Mouse (Mus musculus): ENCODE measurements around the gene Olfm2.

Gene Olfm2

GRCm38 (mm10) chr9:20746017-20746660 is at the start of gene Olfm2:
Gene Olfm2, minus strand, starts transcription at chr9:20746349.
- peak; percentile 20 for DNase-seq (ENCODE audit: low spot score)

- DNase-seq (ENCODE audit: low spot score): peak; percentile 60
These were observed 48.1 kb upstream of the Olfm2 start for GRCm38 (mm10) chr9:20794108-20794806.

GRCm38 (mm10) chr9:20790345-20790744 is 44.2 kb upstream of the Olfm2 start:
- peak; percentile 52 for DNase-seq (ENCODE audit: low spot score)

- DNase-seq (ENCODE audit: low spot score): no peak
These were observed 43.5 kb upstream of the Olfm2 start for GRCm38 (mm10) chr9:20789651-20790050.

- no peak for DNase-seq (ENCODE audit: low spot score)
These were observed 41.8 kb upstream of the Olfm2 start for GRCm38 (mm10) chr9:20787992-20788391.

- no peak for DNase-seq (ENCODE audit: low spot score)
These were observed 38.9 kb upstream of the Olfm2 start for GRCm38 (mm10) chr9:20785055-20785454.

- peak; percentile 26 for DNase-seq (ENCODE audit: low spot score)
These were observed 35.1 kb upstream of the Olfm2 start for GRCm38 (mm10) chr9:20781286-20781685.

GRCm38 (mm10) chr9:20765274-20765673 is 19.1 kb upstream of the Olfm2 start:
- DNase-seq (ENCODE audit: low spot score): no peak

GRCm38 (mm10) chr9:20763099-20763498 is 16.9 kb upstream of the Olfm2 start:
- DNase-seq (ENCODE audit: low spot score): no peak

- no peak for DNase-seq (ENCODE audit: low spot score)
These were observed 16.2 kb upstream of the Olfm2 start for GRCm38 (mm10) chr9:20762197-20762961.

- DNase-seq (ENCODE audit: low spot score): no peak
These were observed 15.2 kb upstream of the Olfm2 start for GRCm38 (mm10) chr9:20761388-20761787.

GRCm38 (mm10) chr9:20760813-20761212 is 14.7 kb upstream of the Olfm2 start:
- DNase-seq (ENCODE audit: low spot score): peak; percentile 36

GRCm38 (mm10) chr9:20758896-20759295 is 12.7 kb upstream of the Olfm2 start:
- no peak for DNase-seq (ENCODE audit: low spot score)

GRCm38 (mm10) chr9:20758243-20758642 is 12.1 kb upstream of the Olfm2 start:
- DNase-seq (ENCODE audit: low spot score): no peak

- DNase-seq (ENCODE audit: low spot score): peak; percentile 60
These were observed 11.2 kb upstream of the Olfm2 start for GRCm38 (mm10) chr9:20757087-20757955.

- DNase-seq (ENCODE audit: low spot score): peak; percentile 27
These were observed 10.0 kb upstream of the Olfm2 start for GRCm38 (mm10) chr9:20756081-20756700.

GRCm38 (mm10) chr9:20754335-20754734 is 8.2 kb upstream of the Olfm2 start:
- DNase-seq (ENCODE audit: low spot score): no peak

- peak; percentile 46 for DNase-seq (ENCODE audit: low spot score)
These were observed 5.4 kb upstream of the Olfm2 start for GRCm38 (mm10) chr9:20751477-20752029.

- DNase-seq (ENCODE audit: low spot score): no peak
These were observed 3.1 kb upstream of the Olfm2 start for GRCm38 (mm10) chr9:20749213-20749612.

GRCm38 (mm10) chr9:20748540-20748939 is 2.4 kb upstream of the Olfm2 start:
- DNase-seq (ENCODE audit: low spot score): no peak

GRCm38 (mm10) chr9:20747682-20748081 is 1.5 kb upstream of the Olfm2 start:
- no peak for DNase-seq (ENCODE audit: low spot score)
